Mouse (Mus musculus) adrenal gland, postnatal 36 days (tissue): Measurements from ENCODE around the gene Gm11985. TPM values are rescaled to one million over a fixed set of nuclear protein-coding genes. Genes with fewer than 3 reads are reported as not detected.
A peak's percentile ranks its signal among the peaks of the same experiment; 100 is the strongest.
"Not testable (repeated sequence)": the region's sequence is repeated elsewhere in the genome, so short reads cannot be mapped to it uniquely, and the experiment has no call there.

Experiments
- DNase-seq, 2 experiments: peaks; one replicate each; pipeline ENCODE4 v3.0.0; 2021; ENCODE audit warnings: mixed read lengths in 1 of 2
- long read RNA-seq, 2 experiments: library from polyadenylated mRNA; stranded (forward); transcript quantifications; one replicate each; pipeline ENCODE4 v2.0.0; 2021; ENCODE audit warnings: borderline sequencing depth in 2 of 2
- total RNA-seq, 2 experiments: library from RNA; stranded (reverse); gene quantifications; 2 replicates each; pipeline ENCODE4 v1.2.3; 2021

Gm11985 gene
- total RNA-seq = not detected
- long read RNA-seq, experiment 1 = 0 reads
- long read RNA-seq, experiment 2 = 0 reads

DNA sequence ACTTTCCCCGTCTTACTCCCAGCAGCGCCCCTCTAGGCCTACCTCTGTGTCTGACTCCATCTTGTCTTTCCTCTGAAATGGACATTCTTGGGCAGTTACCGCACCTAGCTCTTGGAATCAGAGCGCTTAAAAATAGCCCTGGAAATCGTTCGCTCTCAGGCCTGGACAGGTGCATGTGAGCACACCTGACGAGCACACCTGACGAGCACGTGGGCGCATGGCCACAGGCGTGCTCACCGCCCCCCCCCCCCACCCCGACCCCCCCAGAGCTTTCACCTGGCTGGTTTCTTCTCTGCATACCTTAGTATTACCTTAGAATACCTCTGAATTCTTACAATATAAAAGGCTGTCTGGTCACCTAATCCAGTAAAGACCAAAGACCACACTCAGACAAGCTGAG lies at the start of gene Gm11985:
TSS of gene Gm11985 (minus strand) at position 101 of the 400 bp plus-strand sequence.
- no peak for DNase-seq

DNA sequence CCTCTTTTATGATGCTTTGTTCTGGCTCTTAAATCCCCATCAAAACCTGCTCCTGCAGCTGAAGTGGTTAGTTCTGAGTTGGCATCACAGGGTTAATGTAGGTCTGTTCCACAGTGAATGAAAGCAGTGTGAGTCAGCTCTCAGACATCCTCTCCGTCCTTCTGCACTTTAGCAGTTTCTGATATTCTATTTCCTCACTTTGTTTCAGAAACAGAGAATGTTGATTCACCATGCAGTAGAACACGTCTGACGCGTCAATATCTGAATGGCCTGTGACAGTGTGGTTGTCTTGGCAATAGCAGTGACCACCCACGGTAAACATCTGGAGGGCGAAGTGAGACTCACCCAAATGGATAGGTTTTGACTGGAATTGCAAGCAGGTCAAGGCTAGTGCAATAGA lies 49.3 kb upstream of the Gm11985 start:
- DNase-seq = peak; percentile 3 to 12

DNA sequence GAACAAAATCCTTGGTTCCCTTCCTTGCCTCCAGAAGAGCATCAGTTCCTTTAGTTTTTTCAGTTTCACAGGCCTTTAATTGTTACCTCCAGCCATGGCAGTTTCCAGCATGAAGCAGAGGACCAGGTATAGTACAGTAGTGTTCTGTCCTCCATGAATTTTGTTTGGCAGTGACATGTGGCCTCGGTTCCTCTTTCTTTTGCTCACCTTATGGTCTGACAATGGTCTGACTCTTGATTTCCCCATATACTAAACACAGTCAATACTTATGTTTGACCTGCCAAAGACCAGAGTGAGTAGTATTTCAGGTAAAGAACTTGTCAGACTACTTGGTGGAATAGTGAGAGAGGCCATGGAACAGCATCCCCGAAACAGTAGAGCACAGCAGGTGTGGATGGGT lies 48.4 kb upstream of the Gm11985 start:
- DNase-seq = no peak

DNA sequence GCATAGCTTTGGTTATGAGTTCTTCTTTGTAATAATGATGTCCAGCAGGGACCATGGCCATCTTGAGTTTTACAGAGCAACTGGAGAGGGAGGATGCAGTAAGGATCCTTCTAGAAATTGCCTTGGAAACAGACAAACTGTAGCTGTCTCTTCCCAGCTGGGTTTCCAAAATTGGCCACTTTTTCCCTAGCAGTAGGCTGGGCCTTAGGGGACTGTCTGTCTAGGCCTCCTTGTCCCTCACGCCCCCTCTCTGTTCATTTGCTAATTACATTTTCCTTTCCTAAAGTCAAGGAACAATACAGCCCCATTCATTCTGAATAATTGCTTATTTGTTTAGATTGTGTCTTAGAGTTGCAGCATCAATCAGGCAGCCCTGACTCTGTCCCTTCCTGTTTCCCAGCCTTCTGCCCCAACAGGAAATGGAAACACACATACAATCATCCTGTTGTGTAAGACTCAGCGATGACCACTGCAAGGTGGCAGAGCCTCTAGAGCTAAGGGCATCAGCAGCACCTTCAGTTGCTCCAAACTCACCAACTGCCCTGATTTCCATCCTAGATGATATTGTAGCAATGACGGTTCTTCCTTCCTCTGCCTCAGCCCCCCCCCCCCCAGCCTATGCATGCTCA lies 46.7 kb upstream of the Gm11985 start:
- no peak for DNase-seq

DNA sequence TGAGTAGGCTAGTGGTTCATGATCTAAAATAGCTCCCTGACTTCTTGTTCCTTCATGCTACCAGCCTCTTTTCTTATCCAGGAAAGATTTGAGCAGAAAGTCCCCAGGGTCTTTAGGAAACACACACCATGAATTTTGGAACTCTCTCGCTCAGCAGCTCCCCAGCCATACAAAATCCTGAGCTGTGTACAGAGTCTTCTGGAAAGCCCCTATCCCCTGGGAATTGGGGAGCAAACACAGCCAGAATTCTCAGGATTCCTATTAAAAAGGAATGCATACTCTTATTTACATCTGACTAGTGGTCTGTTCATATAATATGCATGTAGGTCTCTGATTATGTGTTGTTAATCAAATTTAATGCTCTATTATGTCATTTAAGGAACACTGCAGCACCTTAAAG lies 46.1 kb upstream of the Gm11985 start:
- no peak for DNase-seq

DNA sequence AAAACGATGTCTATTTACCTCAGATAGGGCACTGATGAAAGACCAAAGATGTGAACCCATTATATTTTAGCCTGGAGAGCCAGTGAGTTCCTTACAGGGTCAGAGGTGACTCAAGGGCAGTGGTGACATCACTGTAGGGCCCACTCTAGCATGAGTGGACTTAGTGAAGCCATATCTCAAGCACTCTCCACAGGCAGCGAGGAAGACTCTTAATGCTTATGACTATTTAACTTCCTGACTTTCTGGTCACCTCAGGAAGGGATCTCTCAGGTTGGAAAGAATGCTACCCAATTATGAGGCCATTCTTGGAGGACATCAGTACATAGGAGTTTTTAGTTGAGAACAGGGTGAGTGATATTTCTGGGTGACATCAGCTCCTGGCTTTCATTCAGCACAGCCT lies 45.0 kb upstream of the Gm11985 start:
- DNase-seq = no peak

DNA sequence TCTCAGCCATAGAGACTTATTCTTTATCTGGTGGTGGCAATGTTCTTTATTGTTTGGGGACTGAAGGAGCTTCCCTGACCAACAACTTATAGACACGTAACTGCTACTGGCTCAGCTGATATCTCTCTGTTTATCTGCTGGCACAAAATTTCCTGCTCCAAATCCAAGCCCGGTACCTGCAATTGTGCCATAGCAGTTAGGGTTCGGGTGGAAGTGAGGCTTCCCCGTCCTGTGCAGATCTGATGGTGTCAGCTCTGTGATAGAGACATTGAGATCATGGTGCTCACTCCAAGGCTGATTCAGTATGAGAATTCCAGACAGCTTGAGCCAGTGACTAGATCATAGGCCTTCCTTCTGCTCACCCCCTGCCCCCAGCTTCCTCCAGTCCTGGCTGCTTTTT lies 43.6 kb upstream of the Gm11985 start:
- no peak for DNase-seq

DNA sequence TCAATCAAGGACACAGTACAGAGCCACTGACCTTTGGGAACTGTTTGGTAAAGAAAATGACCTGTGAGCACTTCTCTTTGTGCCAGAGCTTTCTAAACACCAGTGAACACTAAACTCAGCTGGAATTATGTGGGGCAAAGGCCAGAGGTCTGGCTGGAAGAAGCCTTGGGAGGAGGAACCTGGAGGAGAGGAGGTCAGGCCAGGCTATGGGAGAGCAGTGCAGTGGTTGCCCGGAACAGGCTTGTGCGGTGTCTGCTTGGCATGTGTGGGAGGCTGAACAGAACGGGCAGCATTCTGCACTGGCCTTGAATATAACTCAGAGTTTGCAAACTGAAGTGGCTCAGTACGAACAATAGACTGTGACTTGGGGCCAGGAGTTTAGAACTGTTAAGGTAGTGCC lies 41.6 kb upstream of the Gm11985 start:
- DNase-seq = no peak

DNA sequence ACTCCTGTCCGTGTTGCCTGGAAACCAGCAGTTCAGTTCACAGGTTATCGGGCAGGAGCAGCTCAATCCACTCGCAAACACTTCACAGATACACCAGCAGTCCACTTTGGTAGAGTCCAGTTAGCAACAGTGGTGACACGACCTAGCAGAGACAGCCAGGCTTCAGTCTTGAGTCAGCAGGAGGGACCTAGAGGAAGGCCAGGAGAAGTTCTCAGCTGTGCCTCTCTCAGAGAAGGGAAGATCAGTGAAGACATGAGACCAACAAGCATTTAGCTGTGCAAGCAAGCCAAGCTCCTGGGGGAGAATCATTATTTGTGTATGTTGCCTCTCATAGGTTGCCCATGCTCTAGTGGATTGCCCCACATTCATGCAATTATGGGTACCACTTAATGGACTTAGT lies 39.7 kb upstream of the Gm11985 start:
- no peak for DNase-seq

DNA sequence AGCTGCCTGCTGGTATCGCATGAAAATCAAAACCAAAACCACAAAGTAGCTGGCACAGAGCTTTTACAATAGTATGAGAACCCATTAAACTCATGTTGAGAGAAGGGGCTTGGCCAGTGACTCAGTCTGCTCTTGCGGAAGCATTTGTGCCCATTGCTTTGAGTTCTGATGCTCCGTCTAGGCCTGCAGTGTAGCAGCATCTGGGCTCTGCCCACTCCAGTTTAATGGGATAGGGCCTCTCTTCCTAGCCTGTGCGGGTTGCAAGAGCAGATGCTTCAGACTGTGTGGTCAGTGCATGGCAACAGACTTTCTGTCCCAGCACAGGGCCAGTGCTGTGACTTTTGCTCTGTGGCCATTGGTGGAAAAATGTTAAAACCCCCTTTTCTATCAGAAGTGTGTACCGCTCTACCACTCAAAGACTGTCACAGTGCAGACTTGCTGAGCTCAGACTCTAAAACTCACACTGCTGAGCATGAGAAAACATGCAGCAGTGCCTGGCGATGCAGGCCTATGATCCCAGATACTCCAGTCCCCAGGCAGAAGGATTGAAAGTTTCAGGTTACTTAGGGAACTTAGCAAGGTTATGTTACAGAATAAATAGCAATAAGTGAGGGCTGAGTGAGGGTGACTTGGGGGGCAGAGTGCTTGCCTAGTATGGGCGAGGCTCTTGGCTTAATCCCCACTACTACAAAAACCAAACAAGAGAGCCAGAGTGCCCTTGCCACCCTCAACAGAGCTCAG lies 38.6 kb upstream of the Gm11985 start:
- DNase-seq = no peak

DNA sequence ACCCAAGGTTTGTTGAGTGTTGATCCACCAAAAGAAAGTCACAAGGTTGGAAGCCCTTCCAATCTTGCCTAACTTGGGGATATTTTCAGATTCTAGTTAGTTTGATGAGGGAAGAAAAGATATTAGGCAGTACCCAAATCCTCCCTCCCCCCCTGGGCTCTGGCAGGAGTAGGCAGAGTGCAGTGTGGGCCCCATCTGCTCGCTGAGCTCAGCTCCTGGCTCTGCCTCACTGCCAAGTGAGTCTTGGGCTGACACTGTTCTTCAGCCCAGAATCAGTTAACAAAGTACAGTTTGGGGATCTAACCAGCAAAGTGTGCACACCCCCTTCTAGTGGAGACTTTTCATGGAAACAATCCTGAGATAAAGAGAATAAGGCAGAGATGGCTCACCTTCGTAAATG lies 37.8 kb upstream of the Gm11985 start:
- no peak for DNase-seq

DNA sequence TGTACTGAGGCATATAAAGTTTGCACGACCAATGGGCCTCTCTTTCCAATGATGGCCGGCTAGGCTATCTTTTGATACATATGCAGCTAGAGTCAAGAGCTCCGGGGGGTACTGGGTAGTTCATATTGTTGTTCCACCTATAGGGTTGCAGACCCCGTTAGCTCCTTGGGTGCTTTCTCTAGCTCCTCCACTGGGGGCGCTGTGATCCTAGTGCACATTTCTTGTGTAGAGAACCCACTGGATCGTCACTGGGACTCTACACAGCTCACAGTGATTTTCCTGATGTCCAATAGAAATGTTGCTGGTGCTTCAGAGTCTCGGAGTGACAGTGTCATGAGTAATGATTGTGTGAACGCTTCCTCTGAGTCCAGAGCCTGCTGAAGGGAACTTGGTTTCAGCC lies 33.5 kb upstream of the Gm11985 start:
- DNase-seq = not testable (repeated sequence)

DNA sequence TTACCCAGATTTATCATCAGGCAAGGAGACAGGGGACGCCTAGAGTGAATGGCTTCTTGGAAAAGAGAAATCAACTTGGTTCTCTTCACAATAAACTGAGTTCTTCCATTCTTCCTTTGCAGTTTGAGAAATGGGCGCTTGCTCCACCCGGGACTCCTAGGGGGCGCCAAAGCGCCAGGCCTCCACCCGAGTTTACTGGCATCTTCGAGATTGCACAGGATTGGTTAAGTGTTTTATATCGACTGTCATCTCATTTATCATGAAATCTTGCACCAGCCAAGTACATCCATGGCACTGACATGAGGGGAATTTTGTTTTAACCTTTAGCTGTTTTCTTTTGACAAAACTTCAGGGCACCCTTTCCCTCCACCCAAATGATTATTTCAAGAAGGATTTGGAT lies 27.3 kb upstream of the Gm11985 start:
- DNase-seq = peak; percentile 75 to 83

DNA sequence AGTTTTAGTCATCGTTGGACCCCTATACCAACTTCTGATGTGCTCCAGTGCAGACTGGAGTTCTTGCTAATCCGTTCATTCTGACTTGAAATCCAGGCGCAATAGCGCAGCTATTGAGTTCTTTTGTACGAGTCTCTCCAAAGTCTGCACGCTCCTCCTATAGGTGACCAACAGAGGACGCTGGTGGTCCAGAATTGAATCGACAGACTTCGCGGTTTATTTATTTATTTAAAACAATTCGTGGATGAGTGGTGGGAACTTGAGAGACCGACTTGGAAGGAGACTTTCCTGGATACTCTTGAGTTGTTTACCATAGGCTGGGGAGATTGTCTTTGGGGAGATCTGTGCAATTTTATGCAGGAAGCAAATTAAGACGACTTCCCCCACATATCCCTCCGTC lies 26.4 kb upstream of the Gm11985 start:
- DNase-seq = peak; percentile 24 to 41

DNA sequence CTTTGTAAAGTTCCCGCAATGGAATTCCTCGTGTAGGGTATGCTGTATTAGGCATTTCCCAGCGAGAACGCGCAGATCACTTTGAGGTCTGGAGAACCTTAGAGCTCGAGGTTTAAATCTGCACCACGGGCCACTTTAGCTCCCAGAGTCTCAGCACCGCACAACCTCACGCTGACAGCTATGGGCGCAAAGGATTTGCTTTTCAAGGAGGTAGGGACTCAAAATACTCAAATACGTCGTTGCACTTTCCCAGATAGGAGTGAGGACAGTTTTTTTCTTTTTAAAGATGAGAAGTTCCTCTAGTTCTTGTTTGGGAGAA lies 25.9 kb upstream of the Gm11985 start:
- no peak for DNase-seq

DNA sequence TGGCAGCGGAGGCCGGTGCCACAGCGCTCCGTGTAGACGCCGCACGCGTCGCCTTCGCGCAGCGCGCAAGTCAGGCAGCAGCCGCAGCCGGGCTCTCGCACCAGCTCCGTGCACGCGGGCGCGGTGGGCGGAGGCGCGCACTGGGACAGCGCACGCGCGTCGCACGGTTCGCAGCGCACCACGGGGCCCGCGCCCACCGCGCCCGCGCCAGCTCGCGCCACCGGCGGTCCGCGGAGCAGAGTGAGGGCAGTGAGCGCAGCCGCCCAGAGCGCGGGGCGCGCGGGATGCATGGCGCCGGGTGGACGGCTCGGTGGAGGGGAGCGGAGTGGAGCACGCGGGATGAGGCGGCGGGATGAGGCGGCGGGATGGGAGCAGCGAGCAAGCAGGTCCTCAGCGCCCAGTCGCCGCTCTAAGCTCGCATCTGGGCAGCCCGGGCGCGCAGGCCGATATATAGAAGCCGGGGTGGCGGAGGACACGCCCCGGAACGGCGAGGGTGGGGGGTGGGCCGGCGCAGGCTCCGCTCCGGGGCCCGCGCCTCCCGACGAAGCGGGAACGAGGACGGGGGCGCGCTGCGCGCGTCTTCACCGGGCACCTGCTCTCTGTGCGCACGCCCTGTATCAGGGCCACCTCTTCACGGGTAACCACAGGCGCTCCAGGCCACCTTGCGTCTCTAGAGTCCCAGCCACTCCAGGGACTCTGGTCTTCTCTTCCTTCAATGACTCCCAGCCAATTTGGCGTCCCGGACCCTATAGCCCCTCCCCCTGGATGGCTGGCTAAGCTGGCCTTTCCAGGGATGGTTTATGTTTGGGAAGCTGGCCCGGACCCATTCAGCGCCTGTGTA lies 25.4 kb upstream of the Gm11985 start, which contains the start of gene Igfbp3:
TSS of gene Igfbp3 (minus strand) at position 423 of the 841 bp plus-strand sequence.
- DNase-seq = peak; percentile 52 to 68

DNA sequence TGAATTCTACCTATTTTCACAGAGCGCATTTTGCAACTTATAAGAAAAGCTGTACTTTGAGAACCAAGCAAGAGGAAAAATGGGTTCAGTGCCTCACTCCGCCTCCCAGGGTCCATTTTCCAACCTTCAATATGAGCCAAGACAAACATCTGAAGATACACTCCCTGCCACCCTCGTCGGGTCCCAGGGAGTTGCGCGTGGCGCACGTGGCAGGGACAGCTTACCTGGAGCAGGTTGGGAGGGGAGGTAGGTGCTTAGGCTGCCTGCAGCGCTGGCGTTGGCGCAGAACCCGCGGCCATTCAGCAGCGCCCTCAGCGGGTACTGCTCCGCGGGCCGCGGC lies 24.8 kb upstream of the Gm11985 start:
- DNase-seq = no peak

DNA sequence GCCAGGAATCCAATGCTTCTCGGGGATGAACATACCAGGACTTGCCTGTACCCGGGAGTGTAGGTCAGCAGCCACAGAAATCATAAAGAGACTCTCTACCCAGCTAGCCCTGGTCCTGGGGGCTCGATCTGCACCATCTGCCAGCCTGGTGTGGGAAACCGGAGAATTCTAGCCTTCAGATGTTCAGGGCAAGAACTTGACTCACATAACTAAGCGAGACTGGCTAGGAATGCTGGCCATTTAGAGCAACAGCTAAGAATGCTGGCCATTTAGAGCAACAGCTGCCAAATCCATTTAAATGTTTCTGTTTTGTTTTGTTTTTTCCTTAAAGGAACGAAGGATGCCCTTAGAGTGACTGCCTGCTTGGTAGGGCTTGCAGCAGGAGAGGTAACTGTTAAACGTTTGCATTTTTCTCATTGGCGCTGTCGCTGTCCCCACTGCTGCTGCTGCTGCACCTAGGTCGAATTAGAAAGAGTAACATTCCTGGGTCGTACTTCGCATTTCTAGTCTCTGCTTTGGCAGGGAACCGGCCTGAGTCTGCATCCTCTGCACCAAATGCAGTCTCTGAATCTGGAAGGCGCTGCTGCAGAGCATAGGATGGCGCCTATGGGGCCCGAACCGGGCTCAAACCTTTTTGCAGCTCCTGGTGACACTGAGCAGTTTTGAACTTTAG lies 23.9 kb upstream of the Gm11985 start:
- DNase-seq = no peak

DNA sequence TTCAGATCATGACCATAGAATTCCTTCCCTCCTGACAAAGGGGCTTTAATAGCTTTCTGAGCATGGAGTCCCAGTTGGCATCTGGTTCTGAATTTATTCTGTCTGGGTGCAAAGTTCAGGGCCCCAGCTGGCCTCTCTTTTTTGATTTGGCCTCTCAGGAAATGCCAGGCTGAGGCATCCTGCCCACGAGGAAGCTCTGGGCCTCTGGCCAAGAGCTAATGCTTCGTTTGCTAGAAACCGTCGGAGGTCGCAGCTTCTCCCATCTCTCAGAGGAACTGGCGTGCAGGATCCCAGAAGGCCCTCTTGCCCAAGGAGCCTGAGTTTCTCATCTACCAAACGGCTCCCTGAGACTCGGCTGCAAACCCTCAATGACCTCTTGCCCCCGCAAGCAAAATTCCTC lies 22.8 kb upstream of the Gm11985 start:
- DNase-seq = peak; percentile 14 to 45

DNA sequence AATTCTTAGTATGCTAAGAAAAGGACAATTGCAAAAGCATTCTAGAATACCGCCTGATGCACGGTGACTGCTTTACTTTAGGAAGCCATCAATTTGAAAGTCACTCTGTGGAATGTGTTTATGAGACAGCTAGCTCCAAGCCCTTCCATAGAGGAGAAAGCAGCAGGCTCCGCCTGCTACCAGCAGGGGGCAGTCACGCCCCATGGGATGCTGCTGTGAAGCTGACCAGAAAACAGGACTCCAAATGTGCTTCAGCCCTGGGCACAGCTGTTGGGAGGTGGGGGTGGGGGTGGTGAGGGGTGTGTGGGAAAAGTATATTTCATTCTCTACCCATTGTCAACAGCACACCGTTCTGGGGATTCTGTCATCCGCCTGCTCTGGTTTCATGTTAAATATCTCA lies 22.0 kb upstream of the Gm11985 start:
- DNase-seq = peak; percentile 82 to 89

DNA sequence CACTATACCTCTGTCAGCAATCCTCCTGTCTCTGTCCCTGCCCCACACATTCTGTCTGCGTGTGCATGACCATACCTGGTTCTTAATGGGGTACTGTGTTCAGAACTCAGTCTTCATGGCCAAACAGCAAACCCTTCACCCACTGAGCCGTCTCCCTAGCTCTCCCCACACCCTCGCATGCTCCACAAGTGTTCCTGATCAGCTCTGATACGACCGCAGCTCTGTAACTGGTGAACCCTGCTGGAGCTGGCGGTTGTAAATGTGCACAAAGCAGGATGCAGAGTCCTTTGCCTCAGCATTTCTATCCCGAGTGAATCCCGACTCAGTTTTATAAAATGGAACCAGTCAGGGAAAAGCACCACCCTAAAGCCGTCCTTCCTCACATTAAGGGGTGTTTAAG lies 15.5 kb upstream of the Gm11985 start:
- no peak for DNase-seq

DNA sequence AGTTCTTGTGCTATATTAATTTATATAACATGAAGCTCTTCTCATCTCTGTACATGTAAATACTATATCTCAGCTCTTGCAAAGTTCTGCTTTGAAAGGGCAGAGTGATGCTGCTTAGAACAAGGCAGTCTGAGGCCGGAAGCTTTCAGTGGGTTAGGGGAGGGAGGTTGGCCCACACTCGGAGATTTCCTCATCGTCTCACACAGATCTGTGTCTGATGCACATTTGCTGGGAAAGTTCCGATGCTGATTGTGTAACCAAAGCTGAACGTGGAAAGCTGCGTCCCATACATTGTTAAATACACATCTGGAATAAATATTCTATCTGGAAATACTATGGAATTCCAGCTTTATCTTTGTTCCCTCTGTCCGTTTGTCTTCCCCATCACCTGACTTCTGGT lies 13.8 kb upstream of the Gm11985 start:
- no peak for DNase-seq

DNA sequence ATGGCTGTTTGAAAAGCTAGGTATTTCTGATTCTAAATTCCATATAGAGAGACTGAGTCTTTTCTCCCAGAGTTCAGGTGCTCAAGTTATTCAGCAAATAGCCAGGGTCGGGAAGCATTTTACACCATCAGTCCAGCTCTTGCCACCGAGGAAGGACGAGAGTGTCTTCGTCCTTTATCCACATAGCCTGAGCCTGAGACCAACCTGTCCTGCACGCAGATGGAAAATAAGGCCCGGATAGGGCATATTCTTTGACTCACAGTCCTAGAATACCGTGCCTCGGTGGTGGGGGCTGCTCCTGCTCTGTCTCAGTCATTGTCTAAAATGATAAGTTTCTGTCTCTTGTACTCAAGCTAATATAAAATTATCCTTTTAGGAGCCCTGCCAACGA lies 12.0 kb upstream of the Gm11985 start:
- DNase-seq = no peak
